Mouse (Mus musculus) lung, postnatal 25 days (tissue): ENCODE measurements around the gene Trip12.

Experiments
- DNase-seq: peaks from one replicate; pipeline ENCODE4 v3.0.0; 2022; ENCODE audit warnings: low spot score

Gene Trip12

GRCm38 (mm10) chr1:84777455-84777854, 62.9 kb downstream of the Trip12 start:
- no peak for DNase-seq

GRCm38 (mm10) chr1:84758843-84759242, 81.5 kb downstream of the Trip12 start:
- DNase-seq, result no peak

- DNase-seq, result no peak
Measured at GRCm38 (mm10) chr1:84742156-84742555, 98.2 kb downstream of the Trip12 start.

- DNase-seq, result no peak
Measured at GRCm38 (mm10) chr1:84740080-84740479, 100.2 kb downstream of the Trip12 start.

GRCm38 (mm10) chr1:84737097-84737496, 103.2 kb downstream of the Trip12 start:
- no peak for DNase-seq

GRCm38 (mm10) chr1:84733799-84734198, 106.5 kb downstream of the Trip12 start:
- no peak for DNase-seq

GRCm38 (mm10) chr1:84731763-84732162, 108.6 kb downstream of the Trip12 start:
- DNase-seq, result no peak

- DNase-seq, result no peak
Measured at GRCm38 (mm10) chr1:84722841-84723240, 117.5 kb downstream of the Trip12 start.

GRCm38 (mm10) chr1:84722371-84722770, 117.9 kb downstream of the Trip12 start:
- no peak for DNase-seq

GRCm38 (mm10) chr1:84721942-84722341, 118.4 kb downstream of the Trip12 start:
- DNase-seq, result no peak

GRCm38 (mm10) chr1:84709810-84710785, 130.2 kb downstream of the Trip12 start:
- DNase-seq, result no peak

GRCm38 (mm10) chr1:84709406-84709805, 130.9 kb downstream of the Trip12 start:
- no peak for DNase-seq

GRCm38 (mm10) chr1:84700254-84700653, 140.1 kb downstream of the Trip12 start:
- DNase-seq, result no peak

- DNase-seq, result peak; percentile 7
Measured at GRCm38 (mm10) chr1:84697136-84697535, 143.2 kb downstream of the Trip12 start.

GRCm38 (mm10) chr1:84695517-84696411, 144.6 kb downstream of the Trip12 start, which contains the start of gene Dner:
Gene Dner (minus strand): TSS chr1:84696221.
- peak; percentile 40 for DNase-seq

GRCm38 (mm10) chr1:84694688-84695474, 145.4 kb downstream of the Trip12 start:
- DNase-seq, result no peak

GRCm38 (mm10) chr1:84677910-84678309, 162.4 kb downstream of the Trip12 start:
- DNase-seq, result no peak
